Mouse (Mus musculus): ENCODE data around the gene Itgb6.

DNA sequence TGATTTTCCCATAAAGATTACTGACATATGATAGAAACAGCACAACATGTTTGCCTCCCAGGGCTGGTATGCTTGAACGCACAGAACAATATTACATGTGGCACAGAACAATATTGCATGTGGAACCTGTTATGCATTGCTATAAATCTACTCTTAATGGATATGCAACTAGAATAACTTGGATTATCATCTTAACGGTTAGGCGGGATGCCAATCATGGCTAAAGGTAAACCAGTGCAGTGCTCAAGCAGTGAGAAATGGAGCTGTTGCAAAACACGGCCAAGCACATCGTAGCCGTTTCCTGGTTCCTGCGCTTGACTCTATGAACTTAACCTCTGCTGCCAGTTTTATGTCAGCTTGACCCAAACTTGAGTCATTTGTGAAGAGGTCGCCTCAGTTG lies 171.9 kb downstream of the Itgb6 start:
- no peak for TF ChIP-seq CTCF (IDR thresholded peaks at IDR 0.05; ENCODE audit: low read depth)
- no peak for TF ChIP-seq EP300 (optimal IDR thresholded peaks at IDR 0.05)
